Mouse (Mus musculus) lung, embryonic 16.5 days (tissue): ENCODE data around the gene Nos1ap. TPM values are rescaled to one million over a fixed set of nuclear protein-coding genes. Genes with fewer than 3 reads are reported as not detected.

ENCODE experiments used
- ATAC-seq: fragments of 200-750 bp; cut with Nextera tagmentation; 2 replicates; pipeline ENCODE4 v1.8.0; 2017; ENCODE audit warnings: low read depth, mild to moderate bottlenecking, moderate library complexity
- H3K27ac ChIP-seq: fragments of 300-500 bp; sonication (generic); 2 replicates; pipeline ENCODE4 v1.5.1; 2014; ENCODE audit warnings: mild to moderate bottlenecking, control low read depth, low read length
- H3K27me3 ChIP-seq: fragments of 300-500 bp; sonication (generic); 2 replicates; pipeline ENCODE4 v1.6.1; 2014; ENCODE audit warnings: low read depth, low read length, mixed read lengths; ENCODE audit not compliant: control insufficient read depth, insufficient read depth
- H3K36me3 ChIP-seq: fragments of 300-500 bp; sonication (generic); 2 replicates; pipeline ENCODE4 v1.6.1; 2014; ENCODE audit warnings: low read length; ENCODE audit not compliant: control insufficient read depth, insufficient read depth
- H3K4me1 ChIP-seq: fragments of 300-500 bp; sonication (generic); replicated peaks from 2 replicates; pipeline ENCODE4 v1.6.1; 2014; ENCODE audit warnings: low read length, mixed read lengths; ENCODE audit not compliant: control insufficient read depth, insufficient read depth
- H3K4me2 ChIP-seq: fragments of 300-500 bp; sonication (generic); 2 replicates; pipeline ENCODE4 v1.6.1; 2014; ENCODE audit warnings: low read depth, low read length, control low read depth
- H3K4me3 ChIP-seq: fragments of 300-500 bp; sonication (generic); 2 replicates; pipeline ENCODE4 v1.5.1; 2014; ENCODE audit warnings: mild to moderate bottlenecking, low read length, control low read depth
- H3K9ac ChIP-seq: fragments of 300-500 bp; sonication (generic); 2 replicates; pipeline ENCODE4 v1.6.1; 2014; ENCODE audit warnings: low read length, control low read depth
- H3K9me3 ChIP-seq: fragments of 300-500 bp; sonication (generic); 2 replicates; pipeline ENCODE4 v1.6.1; 2016; ENCODE audit warnings: low read length; ENCODE audit not compliant: control insufficient read depth
- WGBS: fragments of 180-500 bp; shearing (Covaris S2); extraction: QIAGEN DNeasy Blood & Tissue Kit; methylation state at CpG from one replicate; pipeline ENCODE4 v1.1.7; 2014; 5-methylcytosine and 5-hydroxymethylcytosine counted together
- polyA plus RNA-seq: library from polyadenylated mRNA; unstranded; fragments of >200 nt; fragmentation: Nextera tagmentation; extraction: Ambion mirVana; gene quantifications from 2 replicates; pipeline ENCODE4 v1.2.1, GENCODE M21; 2015

Gene Nos1ap
- polyA plus RNA-seq, 1 experiment from 2014 or later: 7.1 TPM

DNA sequence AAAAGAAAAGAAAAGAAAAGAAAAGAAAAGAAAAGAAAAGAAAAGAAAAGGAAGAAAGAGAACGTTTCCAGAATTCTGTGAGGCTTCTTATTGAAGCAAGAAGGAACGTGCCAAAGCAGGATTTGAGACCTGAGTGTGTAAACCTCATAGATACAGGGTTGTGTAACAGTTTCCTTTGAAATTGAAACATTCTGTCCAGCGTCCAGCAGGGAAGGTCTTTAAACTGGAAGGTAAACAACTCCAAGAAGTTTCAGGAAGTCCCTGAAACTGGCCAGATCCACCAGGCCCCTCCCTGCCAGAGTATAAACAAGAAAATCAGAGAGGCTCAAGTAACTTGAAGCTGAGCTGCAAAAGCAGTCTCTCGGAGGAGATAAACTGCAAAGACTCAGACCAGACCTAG lies 870 bp upstream of the Nos1ap start:
- no peaks in the 10 kb centered on the region for H3K27me3 ChIP-seq
- peaks cover 4% of the 10 kb centered on the region; the same call in 1 of the 2 replicates for H3K36me3 ChIP-seq
- no peak for ATAC-seq
- H3K4me2 ChIP-seq: no peak overlapping the region
- no peak overlapping the region for H3K27ac ChIP-seq
- WGBS: 47% methylated on average over 4 of the region's 4 CpGs
- H3K9ac ChIP-seq: no peak overlapping the region
- no peak overlapping the region for H3K4me3 ChIP-seq
- H3K4me1 ChIP-seq: peaks cover 8% of the 10 kb centered on the region
- H3K9me3 ChIP-seq: 0 out of 2 replicates have a peak, but pooled peaks cover 3% of the 10 kb centered on the region

DNA sequence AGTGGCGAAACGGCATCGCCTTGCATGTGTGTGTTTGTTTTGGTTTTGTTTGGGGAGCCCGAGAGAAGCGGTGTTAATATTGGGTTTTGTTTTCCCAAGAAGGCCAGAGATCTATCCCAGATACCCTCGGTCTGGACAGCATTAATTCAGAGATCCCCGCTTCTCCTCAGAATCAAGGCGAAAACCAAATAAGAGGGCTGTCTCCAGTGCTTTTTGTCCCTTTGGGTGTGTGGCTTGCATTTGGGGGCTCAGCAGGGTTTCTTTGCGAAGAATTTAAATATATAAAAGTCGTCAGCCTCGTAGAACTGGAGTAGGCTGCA lies 340 bp upstream of the Nos1ap start:
- Histone ChIP-seq H3K27me3 (no peaks in the 10 kb centered on the region), H3K9me3 (0 out of 2 replicates have a peak, but pooled peaks cover 5% of the 10 kb centered on the region), H3K4me1 (peaks cover 8% of the 10 kb centered on the region), H3K4me2 (peak overlapping the region; percentile 93), H3K36me3 (peaks cover 7% of the 10 kb centered on the region), H3K4me3 (peak overlapping the region; percentile 89), H3K9ac (peak overlapping the region; percentile 87), H3K27ac (peak overlapping the region; percentile 29; the same call in 1 of the 2 replicates)
- no peak for ATAC-seq
- WGBS: 3% methylated on average over 11 of the region's 11 CpGs

DNA sequence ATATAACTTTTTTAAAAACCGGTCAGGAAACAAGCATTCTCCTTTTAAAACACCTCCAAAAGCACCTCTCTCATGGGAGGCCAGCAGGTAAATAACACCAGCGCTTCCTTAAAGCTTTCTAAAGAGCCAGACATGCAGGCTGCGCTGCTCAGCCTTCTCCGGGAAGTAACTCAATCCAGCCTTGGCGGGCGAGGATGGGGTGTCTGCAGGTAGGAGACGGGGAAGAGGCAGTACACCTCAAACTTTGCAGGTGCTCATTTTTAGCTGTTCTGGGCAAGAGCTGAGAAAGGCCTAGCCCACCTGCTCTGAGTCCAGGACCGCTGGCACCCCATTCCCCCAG lies 812 bp downstream of the Nos1ap start:
- peaks cover 7% of the 10 kb centered on the region for H3K36me3 ChIP-seq
- peak overlapping the region; percentile 89 for H3K4me3 ChIP-seq
- H3K4me2 ChIP-seq: peak overlapping the region; percentile 93
- H3K27ac ChIP-seq: no peak overlapping the region
- no peak for ATAC-seq
- peak overlapping the region; percentile 87 for H3K9ac ChIP-seq
- H3K9me3 ChIP-seq: 0 out of 2 replicates have a peak, but pooled peaks cover 5% of the 10 kb centered on the region
- H3K4me1 ChIP-seq: peaks cover 8% of the 10 kb centered on the region
- 9% methylated on average over 8 of the region's 8 CpGs for WGBS
- no peaks in the 10 kb centered on the region for H3K27me3 ChIP-seq

DNA sequence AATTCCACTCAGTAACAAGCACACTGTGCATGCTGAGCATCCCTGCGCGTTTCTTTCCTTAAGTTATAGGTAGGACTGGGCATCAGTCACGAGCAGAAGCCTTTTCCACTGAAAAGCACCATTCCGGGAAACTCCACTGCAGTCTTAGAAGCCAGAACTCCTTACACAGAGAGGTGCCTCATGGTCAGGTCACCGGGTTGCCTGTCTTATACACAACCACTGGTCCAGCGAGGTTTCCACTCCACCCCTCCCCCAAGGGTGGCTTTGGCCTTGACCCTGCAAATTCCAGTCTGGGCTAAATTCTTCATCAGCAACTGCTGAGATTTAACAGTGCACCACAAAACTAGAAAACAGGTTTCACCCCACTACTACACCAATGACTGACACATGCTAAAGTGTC lies 1.3 kb downstream of the Nos1ap start:
- Histone ChIP-seq H3K27me3 (no peaks in the 10 kb centered on the region), H3K9ac (no peak overlapping the region), H3K4me1 (peaks cover 8% of the 10 kb centered on the region), H3K4me2 (peak overlapping the region; percentile 93), H3K27ac (no peak overlapping the region), H3K36me3 (peaks cover 7% of the 10 kb centered on the region), H3K4me3 (peak overlapping the region; percentile 89), H3K9me3 (0 out of 2 replicates have a peak, but pooled peaks cover 5% of the 10 kb centered on the region)
- 29% methylated on average over 6 of the region's 6 CpGs for WGBS
- ATAC-seq: no peak

DNA sequence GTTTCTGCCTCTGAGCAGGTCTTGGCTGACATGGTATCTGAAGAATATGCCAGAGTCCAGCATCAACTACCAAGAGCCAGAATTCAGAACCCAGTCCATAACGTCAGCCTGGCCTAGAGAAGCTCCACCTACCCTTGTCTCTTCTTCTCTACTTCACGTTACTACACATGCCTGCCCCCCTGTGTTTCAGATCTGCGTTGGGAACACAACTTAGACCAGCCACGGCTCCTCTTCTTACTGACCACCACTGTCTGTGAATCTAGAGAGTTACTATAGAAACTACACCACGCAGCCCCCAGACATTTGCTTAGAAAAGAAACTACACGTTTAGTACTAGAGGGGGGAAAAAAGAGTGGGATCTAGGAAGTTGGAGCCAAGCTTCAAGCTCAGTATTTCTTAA lies 2.9 kb downstream of the Nos1ap start:
- 80% methylated on average over 6 of the region's 6 CpGs for WGBS
- Histone ChIP-seq H3K27ac (no peak overlapping the region), H3K9ac (no peak overlapping the region), H3K9me3 (0 out of 2 replicates have a peak, but pooled peaks cover 5% of the 10 kb centered on the region), H3K4me1 (peaks cover 8% of the 10 kb centered on the region), H3K4me2 (no peak overlapping the region), H3K4me3 (no peak overlapping the region), H3K36me3 (peaks cover 7% of the 10 kb centered on the region), H3K27me3 (no peaks in the 10 kb centered on the region)
- no peak for ATAC-seq

DNA sequence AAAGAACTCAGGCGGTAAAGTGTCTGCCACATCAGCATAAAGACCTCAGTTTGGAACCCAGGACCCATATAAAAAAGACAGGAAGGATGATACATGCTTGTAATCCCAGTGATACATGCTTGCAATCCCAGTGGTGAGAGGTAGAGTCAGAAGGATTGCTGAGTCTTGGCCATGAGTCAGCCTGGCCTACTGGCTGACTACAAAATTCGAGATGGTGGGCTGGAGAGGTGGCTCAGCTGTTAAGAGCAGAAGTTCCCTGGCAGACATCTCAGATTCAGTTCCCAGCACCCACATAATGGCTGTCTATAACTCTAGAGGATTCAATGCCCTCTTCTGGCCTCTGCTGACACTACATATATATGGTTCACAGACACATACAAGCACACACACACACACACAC lies 5.7 kb downstream of the Nos1ap start:
- WGBS: 89% methylated on average over 2 of the region's 2 CpGs
- ATAC-seq: no peak
- peaks cover 7% of the 10 kb centered on the region for H3K36me3 ChIP-seq

DNA sequence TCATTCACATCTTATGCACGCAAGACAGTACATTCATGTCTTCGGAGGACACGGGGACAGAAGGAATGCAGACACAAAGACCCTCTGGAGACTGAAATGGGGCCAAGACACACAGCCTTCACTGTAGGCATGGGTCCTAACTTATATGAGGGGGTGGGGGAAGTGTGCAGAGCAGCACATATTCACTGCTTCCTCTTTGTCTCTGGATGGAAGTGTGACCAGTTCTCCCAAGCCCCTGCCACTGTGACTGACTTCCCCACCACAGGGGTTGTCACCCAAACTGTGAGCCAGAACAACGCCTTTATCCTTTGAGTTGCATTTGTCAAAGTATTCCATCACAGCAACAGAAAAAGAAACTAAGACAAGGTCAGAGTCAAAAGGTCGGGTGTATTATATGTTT lies 7.3 kb downstream of the Nos1ap start:
- H3K4me2 ChIP-seq: no peak overlapping the region
- no peaks in the 10 kb centered on the region for H3K27me3 ChIP-seq
- 73% methylated on average over 5 of the region's 5 CpGs for WGBS
- H3K4me3 ChIP-seq: no peak overlapping the region
- H3K27ac ChIP-seq: no peak overlapping the region
- peaks cover 7% of the 10 kb centered on the region for H3K36me3 ChIP-seq
- ATAC-seq: no peak
- H3K9me3 ChIP-seq: 0 out of 2 replicates have a peak, but pooled peaks cover 5% of the 10 kb centered on the region
- no peak overlapping the region for H3K9ac ChIP-seq
- peaks cover 8% of the 10 kb centered on the region; the same call in 1 of the 2 replicates for H3K4me1 ChIP-seq

More for the DNA sequence above, 5.7 kb downstream of the Nos1ap start:
- no peak overlapping the region for H3K4me2 ChIP-seq
- H3K9ac ChIP-seq: no peak overlapping the region
- H3K27ac ChIP-seq: no peak overlapping the region
- H3K4me1 ChIP-seq: peaks cover 15% of the 10 kb centered on the region
- no peak overlapping the region for H3K4me3 ChIP-seq
- H3K9me3 ChIP-seq: 0 out of 2 replicates have a peak, but pooled peaks cover 5% of the 10 kb centered on the region
- no peaks in the 10 kb centered on the region for H3K27me3 ChIP-seq

DNA sequence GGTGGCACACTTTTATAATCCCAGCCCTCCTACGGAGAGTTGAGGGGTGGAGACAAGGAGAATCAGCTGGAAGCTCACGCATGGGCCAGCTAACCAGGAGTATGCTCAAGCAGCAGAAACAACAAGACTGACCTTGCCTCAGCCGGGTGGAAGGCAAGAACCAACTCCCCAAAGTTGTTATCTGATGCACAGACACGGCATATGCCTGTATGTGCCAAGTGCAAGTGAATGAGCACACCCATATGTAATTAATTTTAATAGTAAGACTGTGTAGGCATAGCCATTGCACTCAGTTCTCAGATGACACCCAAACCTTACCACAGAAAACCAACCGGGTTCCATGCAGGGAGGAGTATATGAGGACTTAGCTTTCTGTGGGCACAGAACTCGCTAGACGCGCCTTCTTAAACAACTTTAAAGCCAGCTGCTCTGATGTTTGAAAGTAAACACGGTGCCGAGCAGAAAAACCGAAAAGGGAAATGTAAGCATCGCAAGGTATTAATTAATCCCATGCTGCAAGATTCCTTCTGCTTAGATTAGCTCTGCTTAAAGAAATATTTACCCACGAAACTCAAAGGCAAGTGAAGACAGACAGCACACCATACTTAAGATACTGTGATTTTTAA lies 9.1 kb downstream of the Nos1ap start:
- no peak overlapping the region for H3K4me3 ChIP-seq
- peaks cover 11% of the 10 kb centered on the region for H3K4me1 ChIP-seq
- no peak overlapping the region for H3K9ac ChIP-seq
- no peaks in the 10 kb centered on the region for H3K27me3 ChIP-seq
- no peak for ATAC-seq
- WGBS: 26% methylated on average over 13 of the region's 13 CpGs
- H3K27ac ChIP-seq: no peak overlapping the region
- H3K36me3 ChIP-seq: peaks cover 4% of the 10 kb centered on the region
- H3K4me2 ChIP-seq: no peak overlapping the region
- 0 out of 2 replicates have a peak, but pooled peaks cover 2% of the 10 kb centered on the region for H3K9me3 ChIP-seq

DNA sequence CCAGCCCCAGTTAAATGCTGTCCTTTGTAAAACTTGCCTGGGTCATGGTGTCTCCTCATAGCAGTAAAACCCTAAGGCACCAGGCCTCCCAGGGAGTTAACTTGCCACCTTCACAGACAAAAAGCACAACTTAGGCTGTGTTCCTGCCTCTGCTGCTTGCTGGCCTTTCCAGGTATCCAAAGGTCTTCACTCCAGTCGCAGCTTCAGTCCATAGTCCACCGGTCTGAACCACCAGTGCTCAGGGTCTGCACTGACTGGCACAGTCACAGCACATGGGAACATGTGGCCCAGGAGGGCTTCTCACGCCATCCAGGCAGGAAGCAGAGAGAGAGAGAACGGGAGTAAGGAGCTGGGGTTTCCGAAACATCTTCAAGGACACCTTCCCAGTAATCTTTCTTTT lies 10.2 kb downstream of the Nos1ap start:
- Histone ChIP-seq H3K27me3 (no peaks in the 10 kb centered on the region), H3K9ac (no peak overlapping the region), H3K27ac (no peak overlapping the region), H3K9me3 (no peaks in the 10 kb centered on the region), H3K4me1 (peaks cover 11% of the 10 kb centered on the region), H3K4me3 (no peak overlapping the region), H3K36me3 (no peaks in the 10 kb centered on the region), H3K4me2 (no peak overlapping the region)
- 91% methylated on average over 5 of the region's 5 CpGs for WGBS
- no peak for ATAC-seq
